Mouse (Mus musculus) embryonic fibroblast, embryonic 13.5 days (primary cell): ENCODE measurements around the gene Zfp362. TPM values are rescaled to one million over a fixed set of nuclear protein-coding genes. Genes with fewer than 3 reads are reported as not detected.

ENCODE experiments used
- H3K27ac ChIP-seq: 2 replicates; pipeline ENCODE4 v1.5.1; 2012; ENCODE audit warnings: low read length, control low read depth, inconsistent platforms; ENCODE audit not compliant: insufficient read depth
- H3K4me1 ChIP-seq: 2 replicates; pipeline ENCODE4 v1.6.1; 2011; ENCODE audit warnings: low read length; ENCODE audit not compliant: control insufficient read depth, insufficient read depth
- H3K4me3 ChIP-seq: 2 replicates; pipeline ENCODE4 v1.5.1; 2011; ENCODE audit warnings: mild to moderate bottlenecking, control low read depth, low read length; ENCODE audit not compliant: insufficient read depth
- CTCF ChIP-seq: IDR thresholded peaks from 2 replicates; pipeline ENCODE4 v1.5.1; 2011; ENCODE audit warnings: mild to moderate bottlenecking, control low read depth, low read length, moderate library complexity, borderline replicate concordance; ENCODE audit not compliant: insufficient read depth
- POLR2A ChIP-seq: IDR thresholded peaks from 2 replicates; pipeline ENCODE4 v1.6.1; 2011; ENCODE audit warnings: low read depth, mild to moderate bottlenecking, control low read depth, low read length, moderate library complexity
- polyA plus RNA-seq: library from polyadenylated mRNA; stranded (reverse); fragments of >200 nt; gene quantifications from 2 replicates; pipeline ENCODE4 v1.2.4, GENCODE M21; 2011; ENCODE audit warnings: low read depth; ENCODE audit not compliant: missing spikeins, insufficient read length

Zfp362 gene
- polyA plus RNA-seq, 1 experiment: 26.3 TPM

GRCm38 (mm10) chr4:128734721-128735671, 70.8 kb downstream of the Zfp362 start:
- peaks cover 52% of the 10 kb centered on the region for H3K4me1 ChIP-seq

DNA sequence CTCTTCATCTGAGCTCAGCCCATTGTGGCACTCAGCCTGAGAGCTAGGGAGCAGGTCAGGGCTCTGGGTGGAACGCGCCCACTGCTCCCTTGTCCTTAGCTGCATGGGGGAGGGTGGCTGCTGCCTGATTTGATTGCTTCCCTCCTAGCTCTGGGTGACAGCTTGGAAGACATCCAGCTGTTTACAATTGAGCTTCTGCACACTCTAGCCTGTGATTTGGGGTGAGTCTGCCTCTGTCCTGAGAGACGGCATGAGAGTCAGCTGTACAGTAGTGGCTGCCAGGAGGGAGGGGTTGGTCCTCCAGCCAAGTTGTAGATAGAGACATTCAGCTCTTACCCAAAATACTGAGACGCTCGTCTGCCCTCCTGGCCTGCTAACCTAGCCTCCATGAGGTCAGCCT, 71.6 kb downstream of the Zfp362 start:
- H3K27ac ChIP-seq: no peak overlapping the region
- no peak overlapping the region for H3K4me3 ChIP-seq
- no peak for TF ChIP-seq POLR2A
- no peak for TF ChIP-seq CTCF
- H3K4me1 ChIP-seq: peaks cover 52% of the 10 kb centered on the region

More at GRCm38 (mm10) chr4:128734721-128735671, 70.8 kb downstream of the Zfp362 start:
- Histone ChIP-seq H3K4me3 (no peak overlapping the region), H3K27ac (no peak overlapping the region)
- TF ChIP-seq CTCF (no peak), POLR2A (no peak)

- no peak for TF ChIP-seq POLR2A
- TF ChIP-seq CTCF: no peak
Measured at GRCm38 (mm10) chr4:128733496-128733895, 72.3 kb downstream of the Zfp362 start.

GRCm38 (mm10) chr4:128732794-128733193, 73.1 kb downstream of the Zfp362 start:
- Histone ChIP-seq H3K4me1 (peaks cover 46% of the 10 kb centered on the region), H3K4me3 (no peak overlapping the region), H3K27ac (no peak overlapping the region)
- TF ChIP-seq POLR2A (no peak), CTCF (no peak)

More at GRCm38 (mm10) chr4:128733496-128733895, 72.3 kb downstream of the Zfp362 start:
- Histone ChIP-seq H3K4me1 (peaks cover 52% of the 10 kb centered on the region), H3K4me3 (no peak overlapping the region), H3K27ac (0 out of 2 replicates have a peak overlapping the region, but pooled peaks have one; percentile 1)

DNA sequence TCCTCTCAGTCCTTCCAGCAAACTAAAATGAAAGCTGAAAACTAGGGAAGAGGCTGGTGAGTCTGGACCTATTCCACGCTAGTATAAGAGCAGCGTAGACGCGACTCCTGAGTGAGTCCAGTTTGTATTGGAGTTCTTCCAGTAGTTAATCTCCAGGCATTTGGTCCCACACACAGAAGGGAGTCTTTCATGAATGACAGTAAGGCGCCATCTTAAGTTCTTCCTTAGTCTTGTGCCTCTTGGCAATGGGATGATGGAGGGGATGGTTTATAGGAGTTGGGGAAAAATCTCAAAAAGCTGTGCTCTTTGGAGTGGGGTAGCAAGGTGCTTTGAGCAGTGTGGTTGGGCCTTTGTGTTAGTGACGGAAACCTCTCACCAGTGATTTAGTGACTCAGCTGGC, 75.6 kb downstream of the Zfp362 start:
- Histone ChIP-seq H3K4me1 (peaks cover 28% of the 10 kb centered on the region), H3K4me3 (peak overlapping the region; percentile 94), H3K27ac (peak overlapping the region; percentile 96)
- TF ChIP-seq POLR2A (no peak), CTCF (no peak)

DNA sequence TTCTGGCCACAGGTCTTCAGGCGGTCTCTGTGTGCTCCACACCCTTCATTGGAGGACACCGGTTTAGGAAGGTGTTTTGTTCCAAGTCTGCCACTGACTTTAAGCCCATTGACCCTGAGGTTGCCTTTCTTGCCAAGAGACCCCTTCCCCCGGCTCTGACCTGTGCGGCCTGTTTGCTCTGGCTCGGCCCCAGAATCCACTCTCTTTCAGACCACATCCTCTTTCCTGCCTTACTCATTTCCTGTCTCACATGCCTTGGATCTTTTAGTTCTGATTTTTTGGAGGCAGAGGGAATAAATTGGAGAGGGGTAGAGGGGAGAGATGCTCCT, 76.2 kb downstream of the Zfp362 start:
- H3K4me1 ChIP-seq: peaks cover 23% of the 10 kb centered on the region
- no peak for TF ChIP-seq CTCF
- TF ChIP-seq POLR2A: no peak

GRCm38 (mm10) chr4:128729033-128729708, 76.7 kb downstream of the Zfp362 start:
- H3K27ac ChIP-seq: peak overlapping the region; percentile 96
- H3K4me1 ChIP-seq: peaks cover 19% of the 10 kb centered on the region
- H3K4me3 ChIP-seq: peak overlapping the region; percentile 94
- TF ChIP-seq CTCF (no peak), POLR2A (no peak; the same call in 1 of the 2 replicates)

More for the DNA sequence above, 76.2 kb downstream of the Zfp362 start:
- peak overlapping the region; percentile 96 for H3K27ac ChIP-seq
- H3K4me3 ChIP-seq: peak overlapping the region; percentile 94

- Histone ChIP-seq H3K4me1 (peaks cover 12% of the 10 kb centered on the region), H3K4me3 (peak overlapping the region; percentile 94), H3K27ac (peak overlapping the region; percentile 96)
- TF ChIP-seq CTCF (no peak), POLR2A (no peak)
Measured at GRCm38 (mm10) chr4:128728431-128728851, 77.4 kb downstream of the Zfp362 start.

GRCm38 (mm10) chr4:128727721-128728430, 78.0 kb downstream of the Zfp362 start:
- H3K4me1 ChIP-seq: peaks cover 9% of the 10 kb centered on the region
- H3K4me3 ChIP-seq: peak overlapping the region; percentile 94
- peak overlapping the region; percentile 96 for H3K27ac ChIP-seq
- TF ChIP-seq POLR2A (no peak; the same call in 1 of the 2 replicates), CTCF (no peak)
